Mouse (Mus musculus) 3134 (cell line): ENCODE measurements around the gene Capn2.

Source experiments
- DNase-seq: peaks from one replicate; pipeline ENCODE4 v3.0.0-alpha.2; 2011; ENCODE audit warnings: low spot score; ENCODE audit not compliant: insufficient read length; ENCODE audit errors: extremely low read depth

Gene Capn2

DNA sequence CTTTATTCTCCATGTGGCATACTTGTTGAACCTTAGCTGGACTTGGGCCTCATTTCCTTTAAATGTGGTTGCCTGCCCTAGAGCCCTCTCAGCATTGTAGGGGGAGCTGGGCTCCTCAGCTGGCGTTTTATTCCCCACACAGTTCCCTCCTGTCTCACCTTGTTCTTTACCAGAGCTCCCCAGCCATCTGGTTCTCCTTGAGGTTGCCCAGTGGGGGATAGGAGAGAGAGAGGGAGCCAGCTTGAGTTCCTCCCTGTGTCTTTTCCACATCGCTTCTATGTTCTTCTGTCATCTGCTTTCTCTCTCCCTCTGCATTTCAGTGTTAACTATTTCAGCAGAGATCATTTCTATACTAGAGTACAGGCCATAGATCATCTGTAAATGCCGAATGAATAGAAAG is 92.2 kb downstream of the Capn2 start:
- no peak for DNase-seq

DNA sequence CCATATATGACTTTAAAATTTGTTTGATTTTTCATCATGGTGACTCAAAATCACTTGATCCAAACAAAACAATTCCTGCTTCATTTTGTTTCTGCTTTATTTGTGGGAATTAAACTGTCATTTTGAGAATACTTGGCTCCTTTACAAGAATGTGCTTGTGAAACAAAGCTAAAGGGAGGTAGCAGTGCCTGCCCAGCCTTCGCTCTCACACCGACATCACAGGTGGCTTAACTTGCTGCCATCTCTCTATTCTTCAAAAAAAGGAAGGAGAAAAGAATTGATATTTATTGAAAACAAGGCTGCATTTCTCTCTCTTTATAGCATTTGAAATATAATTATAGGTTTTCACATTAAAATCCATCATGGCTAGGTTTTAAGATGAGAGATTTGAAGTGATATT is 93.1 kb downstream of the Capn2 start:
- no peak for DNase-seq

- no peak for DNase-seq
Observed at GRCm38 (mm10) chr1:182419481-182419880, 97.9 kb downstream of the Capn2 start.
